Mouse (Mus musculus) liver, embryonic 11.5 days (tissue): ENCODE data around the gene 9930104L06Rik. TPM values are rescaled to one million over a fixed set of nuclear protein-coding genes. Genes with fewer than 3 reads are reported as not detected.

ENCODE experiments used
- ATAC-seq: fragments of 200-750 bp; cut with Nextera tagmentation; replicated peaks from 2 replicates; pipeline ENCODE4 v1.8.0; 2017; ENCODE audit warnings: moderate number of reproducible peaks, mild to moderate bottlenecking, moderate TSS enrichment, moderate library complexity; ENCODE audit not compliant: low FRiP score
- DNase-seq: peaks from one replicate; pipeline ENCODE4 v3.0.0-alpha.2; 2017; ENCODE audit warnings: low spot score
- H3K27ac ChIP-seq: fragments of 300-500 bp; sonication (generic); 2 replicates; pipeline ENCODE4 v1.5.1; 2014; ENCODE audit warnings: mild to moderate bottlenecking, low read depth, low read length, control low read depth
- H3K27me3 ChIP-seq: fragments of 300-500 bp; sonication (generic); replicated peaks from 2 replicates; pipeline ENCODE4 v1.6.1; 2014; ENCODE audit warnings: low read length, mixed read lengths; ENCODE audit not compliant: control insufficient read depth, insufficient read depth
- H3K36me3 ChIP-seq: fragments of 300-500 bp; sonication (generic); 2 replicates; pipeline ENCODE4 v1.6.1; 2014; ENCODE audit warnings: mild to moderate bottlenecking, low read length, moderate library complexity, mixed read lengths; ENCODE audit not compliant: control insufficient read depth, insufficient read depth
- H3K4me1 ChIP-seq: fragments of 300-500 bp; sonication (generic); replicated peaks from 2 replicates; pipeline ENCODE4 v1.6.1; 2014; ENCODE audit warnings: low read length, mixed read lengths; ENCODE audit not compliant: control insufficient read depth, insufficient read depth
- H3K4me2 ChIP-seq: fragments of 300-500 bp; sonication (generic); 2 replicates; pipeline ENCODE4 v1.6.1; 2014; ENCODE audit warnings: mild to moderate bottlenecking, control low read depth, moderate library complexity
- H3K4me3 ChIP-seq: fragments of 300-500 bp; sonication (generic); 2 replicates; pipeline ENCODE4 v1.5.1; 2014; ENCODE audit warnings: low read depth, low read length, control low read depth
- H3K9ac ChIP-seq: fragments of 300-500 bp; sonication (generic); 2 replicates; pipeline ENCODE4 v1.6.1; 2014; ENCODE audit warnings: low read depth, low read length, control low read depth
- H3K9me3 ChIP-seq: fragments of 300-500 bp; sonication (generic); 2 replicates; pipeline ENCODE4 v1.6.1; 2016; ENCODE audit warnings: low read length, inconsistent platforms, mixed read lengths; ENCODE audit not compliant: control insufficient read depth
- WGBS: fragments of 180-500 bp; shearing (Covaris S2); extraction: QIAGEN DNeasy Blood & Tissue Kit; methylation state at CpG from one replicate; pipeline ENCODE4 v1.1.7; 2014; 5-methylcytosine and 5-hydroxymethylcytosine counted together
- polyA plus RNA-seq: library from polyadenylated mRNA; unstranded; fragments of >200 nt; fragmentation: Nextera tagmentation; extraction: Ambion mirVana; gene quantifications from 2 replicates; pipeline ENCODE4 v1.2.1, GENCODE M21; 2014

The 9930104L06Rik gene
- polyA plus RNA-seq, 1 experiment from 2014 or later: 3.5 TPM

DNA sequence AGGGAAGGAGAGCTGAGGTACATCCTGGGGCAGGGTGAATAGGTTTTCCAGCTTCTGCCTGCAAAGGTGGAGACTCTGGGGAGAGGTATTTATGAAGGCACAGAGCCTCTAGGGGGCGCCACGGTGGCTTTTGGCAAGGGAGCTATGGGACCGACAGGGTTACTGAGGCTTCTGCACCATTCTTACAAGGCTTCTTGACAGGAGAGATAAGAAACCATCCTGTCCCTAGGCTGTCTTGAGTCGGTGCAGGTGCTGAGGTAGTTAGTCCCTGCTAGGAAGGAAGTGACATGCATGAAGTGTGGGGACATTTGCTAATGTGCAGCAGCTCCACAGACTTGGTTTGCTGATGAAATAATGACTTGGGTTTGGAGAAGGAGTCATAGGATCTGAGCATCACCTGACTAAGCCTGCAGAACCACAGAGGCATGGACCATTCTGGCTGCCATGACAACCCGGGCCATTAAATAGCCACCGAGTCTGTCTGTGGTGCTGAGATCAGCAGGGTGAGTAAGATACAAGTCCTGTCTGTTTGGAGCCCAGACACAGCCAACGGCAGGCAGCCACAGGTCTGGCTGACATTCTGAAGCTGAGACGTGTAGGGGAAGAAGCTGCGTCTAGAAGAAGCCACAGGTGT lies 47.2 kb downstream of the 9930104L06Rik start:
- 17% methylated on average over 9 of the region's 9 CpGs for WGBS
- ATAC-seq: no peak
- Histone ChIP-seq H3K4me1 (peaks cover 6% of the 10 kb centered on the region), H3K4me2 (no peak overlapping the region), H3K4me3 (no peak overlapping the region), H3K27me3 (peaks cover 73% of the 10 kb centered on the region), H3K9me3 (no peaks in the 10 kb centered on the region), H3K27ac (no peak overlapping the region), H3K9ac (no peak overlapping the region), H3K36me3 (no peaks in the 10 kb centered on the region)
- no peak for DNase-seq

DNA sequence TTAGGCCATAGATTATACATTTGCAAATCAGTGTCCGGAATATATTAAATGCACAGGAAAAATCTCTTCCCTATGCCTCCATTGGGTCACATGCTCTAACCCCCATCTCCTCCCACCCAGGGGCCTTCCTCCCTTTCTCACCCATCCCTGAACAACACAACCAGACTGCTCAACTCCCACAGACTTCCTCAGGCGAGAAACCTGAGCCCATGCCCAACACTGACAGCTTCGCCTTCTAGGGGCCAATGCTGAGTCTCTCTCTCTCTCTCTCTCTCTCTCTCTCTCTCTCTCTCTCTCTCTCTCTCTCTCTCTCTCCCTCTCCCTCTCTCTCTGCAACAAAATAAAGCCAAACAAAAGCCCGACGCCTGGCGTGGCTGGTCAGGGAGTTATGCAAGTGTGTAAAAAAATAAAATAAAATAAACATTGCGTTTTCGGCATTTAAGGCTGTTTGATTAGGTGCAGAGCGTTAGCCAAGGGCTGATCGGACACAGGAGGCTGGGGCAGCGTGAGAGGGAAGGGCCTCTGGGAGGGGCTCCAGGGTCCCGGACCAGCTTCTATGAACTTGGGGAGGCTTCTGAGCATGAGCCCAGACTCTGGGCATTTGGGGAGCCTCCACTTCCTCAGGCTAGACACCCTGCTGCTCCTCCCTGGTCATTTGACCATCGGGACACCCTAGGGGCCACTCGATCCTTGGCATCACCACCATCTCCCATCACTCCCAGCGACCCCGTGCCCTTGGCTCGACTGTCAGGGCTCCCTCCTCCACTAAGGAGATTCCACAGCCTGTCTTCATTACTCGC lies 48.2 kb downstream of the 9930104L06Rik start:
- Histone ChIP-seq H3K4me1 (peaks cover 6% of the 10 kb centered on the region), H3K36me3 (no peaks in the 10 kb centered on the region), H3K4me3 (no peak overlapping the region), H3K9ac (no peak overlapping the region), H3K27me3 (peaks cover 79% of the 10 kb centered on the region), H3K4me2 (peak overlapping the region; percentile 12; the same call in 1 of the 2 replicates), H3K27ac (no peak overlapping the region), H3K9me3 (no peaks in the 10 kb centered on the region)
- WGBS: 12% methylated on average over 18 of the region's 18 CpGs
- ATAC-seq (no peak), DNase-seq (no peak)

DNA sequence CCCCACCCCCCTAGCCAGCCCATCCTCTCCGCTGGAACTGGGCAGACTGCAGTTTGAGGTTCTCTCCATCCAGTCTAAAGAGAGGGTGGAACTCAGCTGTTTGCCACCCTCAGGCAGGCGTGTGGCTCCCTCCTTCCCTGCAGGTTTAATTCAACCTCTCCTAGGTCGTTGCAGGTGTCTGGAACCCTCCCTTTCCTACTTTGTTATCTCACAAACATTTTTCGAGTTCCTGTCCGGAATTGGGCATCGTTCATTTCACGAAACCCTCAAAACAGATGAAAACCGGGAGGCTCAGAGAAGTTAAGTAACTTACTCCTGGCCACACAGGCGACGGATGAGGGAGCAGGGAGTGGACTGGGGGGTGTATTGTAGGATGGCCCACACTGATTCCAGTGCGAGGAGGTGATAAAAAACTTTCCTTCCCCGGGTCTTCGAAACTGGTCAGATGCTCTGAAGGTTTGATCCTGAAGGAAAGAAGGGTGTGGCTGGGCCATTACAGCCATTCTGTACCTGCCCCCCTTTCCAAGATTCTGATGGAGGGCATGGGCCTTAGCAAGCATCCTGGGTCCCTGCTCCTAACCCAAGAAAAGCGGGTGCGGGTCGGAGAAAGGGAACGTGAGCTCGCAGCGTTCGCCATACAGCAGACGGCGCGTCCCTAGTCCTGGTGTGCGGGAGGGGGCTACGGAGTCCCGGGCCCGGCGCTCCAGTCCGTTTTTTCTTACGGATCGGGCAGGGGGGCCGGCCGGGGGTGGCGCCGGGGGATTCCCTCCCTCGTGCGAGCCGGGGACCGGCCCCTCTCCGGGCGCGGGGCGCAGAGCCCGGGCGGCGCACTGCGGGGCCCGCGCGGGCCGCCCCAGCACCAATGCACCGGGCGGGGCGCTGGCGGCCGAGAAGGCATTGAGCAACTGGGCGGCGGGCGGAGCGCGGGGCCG lies 49.1 kb downstream of the 9930104L06Rik start, which contains the start of gene Rspo1:
Rspo1 (plus strand) TSS at position 760 of the 932 bp plus-strand sequence.
- DNase-seq: no peak
- WGBS: 3% methylated on average over 62 of the region's 62 CpGs
- Histone ChIP-seq H3K27ac (no peak within 1 kb of the TSS), H3K4me3 (peak within 1 kb of the TSS; percentile 50), H3K9ac (no peak within 1 kb of the TSS), H3K27me3 (peaks cover 88% of the 10 kb centered on the region), H3K4me2 (peak within 1 kb of the TSS; percentile 63), H3K9me3 (no peaks in the 10 kb centered on the region), H3K36me3 (no peaks in the 10 kb centered on the region), H3K4me1 (peaks cover 6% of the 10 kb centered on the region)
- ATAC-seq: peak; percentile 25

DNA sequence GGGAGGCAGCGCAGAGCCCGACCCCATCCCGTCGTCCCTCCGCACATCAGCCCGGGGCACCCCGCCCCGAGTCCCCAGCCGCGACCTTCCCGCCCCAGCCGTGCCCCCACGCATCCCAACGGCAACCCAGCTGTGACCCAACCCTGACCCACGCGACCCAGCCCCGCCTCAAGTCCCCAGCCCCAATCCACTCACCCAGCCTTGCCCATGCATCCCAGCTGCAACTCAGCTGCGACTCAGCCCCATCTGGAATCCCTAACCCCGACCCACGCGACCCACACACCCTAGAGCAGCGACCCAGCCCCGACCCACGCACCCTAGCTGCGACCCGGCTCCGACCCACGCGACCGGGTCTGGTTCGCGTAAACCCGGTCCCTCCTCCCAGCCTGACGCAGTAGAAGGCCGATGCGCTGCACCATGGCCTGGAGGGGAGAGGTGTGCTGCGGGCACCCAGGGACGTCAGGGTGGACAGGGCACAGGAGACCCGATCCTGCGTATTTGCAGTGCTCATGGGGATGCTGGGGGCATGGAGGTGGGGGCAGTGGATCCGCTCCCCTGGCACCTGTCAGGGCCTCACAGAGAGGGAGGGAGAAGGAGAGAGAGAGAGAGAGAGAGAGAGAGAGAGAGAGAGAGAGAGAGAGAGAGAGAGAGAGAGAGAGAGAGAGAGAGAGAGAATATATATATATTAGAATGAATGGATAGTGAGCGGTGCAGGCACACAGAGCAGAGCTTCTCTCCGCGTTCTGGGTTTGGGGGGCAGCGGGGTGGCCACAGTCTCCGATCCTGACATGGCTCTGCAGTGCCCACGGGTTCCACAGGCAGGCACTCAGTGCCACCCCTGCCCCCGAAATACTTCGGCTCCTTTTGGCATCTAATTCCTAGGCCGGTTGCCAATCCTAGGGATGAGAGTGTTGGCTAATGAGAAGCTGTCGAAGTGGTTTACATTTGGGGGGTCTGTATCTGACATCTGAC lies 50.2 kb downstream of the 9930104L06Rik start:
- H3K36me3 ChIP-seq: no peaks in the 10 kb centered on the region
- H3K4me3 ChIP-seq: peak overlapping the region; percentile 50
- no peaks in the 10 kb centered on the region for H3K9me3 ChIP-seq
- DNase-seq (no peak), ATAC-seq (no peak)
- H3K27ac ChIP-seq: no peak overlapping the region
- H3K4me1 ChIP-seq: peaks cover 6% of the 10 kb centered on the region
- H3K27me3 ChIP-seq: peaks cover 94% of the 10 kb centered on the region
- H3K9ac ChIP-seq: no peak overlapping the region
- peak overlapping the region; percentile 63 for H3K4me2 ChIP-seq
- 6% methylated on average over 51 of the region's 51 CpGs for WGBS

DNA sequence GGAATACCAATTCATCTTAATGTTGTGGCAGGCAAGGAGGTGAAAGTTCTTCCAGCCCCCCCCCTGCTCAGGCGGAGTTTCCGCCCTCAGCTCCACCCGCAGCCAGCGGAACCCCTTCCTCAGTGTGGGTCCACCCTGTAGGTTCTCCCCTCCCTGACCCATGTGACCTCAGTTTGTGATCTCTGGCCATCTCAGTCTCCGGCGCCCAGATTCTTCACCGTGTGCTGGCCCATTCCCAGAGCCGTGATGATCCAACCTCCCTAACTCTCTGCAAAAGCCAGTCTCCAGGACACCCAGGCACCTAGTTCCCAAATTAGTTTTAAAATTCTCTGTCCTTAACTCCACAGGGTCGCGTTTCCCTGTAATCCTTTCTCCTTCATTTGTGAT lies 50.9 kb downstream of the 9930104L06Rik start:
- WGBS: 8% methylated on average over 10 of the region's 10 CpGs
- Histone ChIP-seq H3K4me1 (peaks cover 6% of the 10 kb centered on the region), H3K9ac (no peak overlapping the region), H3K36me3 (no peaks in the 10 kb centered on the region), H3K27ac (no peak overlapping the region), H3K4me2 (no peak overlapping the region; the same call in 1 of the 2 replicates), H3K4me3 (no peak overlapping the region), H3K9me3 (no peaks in the 10 kb centered on the region), H3K27me3 (peaks cover 91% of the 10 kb centered on the region)
- no peak for DNase-seq
- no peak for ATAC-seq

DNA sequence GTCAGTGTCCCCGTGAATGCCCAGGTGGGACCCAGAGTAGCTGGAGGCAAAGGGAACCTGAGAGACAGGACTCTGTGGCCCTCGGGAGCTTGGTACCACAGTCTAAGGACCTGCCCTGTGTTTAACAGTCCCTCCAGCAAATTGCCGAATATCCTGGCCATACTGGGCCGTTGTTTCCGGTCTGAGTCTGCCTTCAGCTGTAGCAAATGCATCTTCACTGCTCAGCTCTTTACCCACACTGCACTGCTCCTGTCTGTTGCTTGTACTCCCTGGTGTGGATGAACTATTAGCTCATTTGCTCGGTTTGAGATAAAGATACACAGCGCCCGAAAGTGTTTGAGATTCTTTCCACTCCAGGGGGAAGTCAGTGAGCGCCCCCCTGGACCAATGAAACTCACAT lies 51.5 kb downstream of the 9930104L06Rik start:
- H3K4me1 ChIP-seq: peaks cover 6% of the 10 kb centered on the region
- H3K4me2 ChIP-seq: no peak overlapping the region
- H3K36me3 ChIP-seq: no peaks in the 10 kb centered on the region
- peaks cover 85% of the 10 kb centered on the region for H3K27me3 ChIP-seq
- no peak for DNase-seq
- WGBS: 11% methylated on average over 9 of the region's 9 CpGs
- no peak overlapping the region for H3K9ac ChIP-seq
- H3K27ac ChIP-seq: no peak overlapping the region
- H3K4me3 ChIP-seq: no peak overlapping the region
- no peaks in the 10 kb centered on the region for H3K9me3 ChIP-seq
- ATAC-seq: no peak

DNA sequence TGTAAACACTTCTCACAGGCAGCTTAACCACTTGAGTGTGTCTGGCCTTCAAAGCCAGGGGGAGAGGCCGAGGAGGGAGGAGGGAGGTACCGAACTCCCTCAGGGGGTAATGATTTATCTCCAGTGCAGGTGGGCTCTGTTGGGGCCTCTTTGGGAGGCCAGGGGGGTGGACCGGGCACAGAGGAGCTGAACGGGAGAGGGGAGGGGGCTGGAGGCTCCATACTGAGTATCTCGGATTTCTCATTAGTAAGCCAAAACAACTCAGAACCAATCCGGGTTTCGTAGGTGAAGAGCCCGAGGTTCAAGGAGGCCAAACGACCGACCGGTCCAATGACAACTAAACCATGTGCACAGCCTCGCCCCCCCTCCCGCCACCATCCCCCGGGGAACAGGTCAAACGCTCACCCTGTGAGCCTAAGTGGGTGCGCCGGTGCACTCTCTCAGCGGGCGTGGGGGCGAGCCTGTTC lies 53.0 kb downstream of the 9930104L06Rik start:
- DNase-seq (no peak), ATAC-seq (no peak)
- Histone ChIP-seq H3K27ac (no peak overlapping the region), H3K27me3 (peaks cover 72% of the 10 kb centered on the region), H3K9ac (no peak overlapping the region), H3K9me3 (no peaks in the 10 kb centered on the region), H3K4me1 (peaks cover 6% of the 10 kb centered on the region), H3K4me3 (0 out of 2 replicates have a peak overlapping the region, but pooled peaks have one; percentile 8), H3K36me3 (no peaks in the 10 kb centered on the region), H3K4me2 (peak overlapping the region; percentile 45)
- 9% methylated on average over 20 of the region's 20 CpGs for WGBS
